ENCODE assay signal across 8 mouse cellular contexts in genomic region chr4:149425801-149426292, GRCm38 (mm10). TPM values are rescaled to one million over a fixed set of nuclear protein-coding genes. Genes with fewer than 3 reads are reported as not detected.
DNase-seq lines count a peak whose midpoint lies in the region; ATAC-seq and TF ChIP-seq lines count a peak whose summit lies in the region.

No protein-coding gene starts in this region.

- H3K36me3 ChIP-seq in spleen, adult 2 months (ENCODE audit: control insufficient read depth, insufficient read depth, low read length) = no peaks in the 10 kb centered on the region; the same call in 1 of the 2 replicates
- H3K36me3 ChIP-seq in intestine, embryonic 15.5 days = no peaks in the 10 kb centered on the region
- no peaks in the 10 kb centered on the region for H3K36me3 ChIP-seq in lung, embryonic 15.5 days

- peak; percentile 59 for DNase-seq in adrenal gland, postnatal 14 days
- DNase-seq in adrenal gland, postnatal 4 days (ENCODE audit: low spot score in 2 of 2) = no peak
- no peak for DNase-seq in spleen, adult 2 months (ENCODE audit: low read depth in 1 of 2, low spot score in 2 of 2)
- DNase-seq in spleen, adult 18-20 months = no peak
- DNase-seq in right cerebral cortex, postnatal 4 days = peak; percentile 42

- TF ChIP-seq CTCF in spleen, adult 2 months (IDR thresholded peaks at IDR 0.05; ENCODE audit: extremely low read depth, insufficient read depth, insufficient read length, insufficient replicate concordance) = no peak

- TF ChIP-seq POLR2A in spleen, adult 2 months (IDR thresholded peaks at IDR 0.05; ENCODE audit: low read depth, low read length) = no peak

- H3K27me3 ChIP-seq in spleen, adult 2 months (ENCODE audit: control insufficient read depth, insufficient read depth, low read length) = no peaks in the 10 kb centered on the region
- no peaks in the 10 kb centered on the region for H3K27me3 ChIP-seq in intestine, embryonic 15.5 days (replicated peaks)
- H3K27me3 ChIP-seq in lung, embryonic 15.5 days = no peaks in the 10 kb centered on the region

- H3K4me3 ChIP-seq in spleen, adult 2 months (ENCODE audit: extremely low read depth, insufficient read depth, insufficient read length) = peak overlapping the region; percentile 100
- peak overlapping the region; percentile 88 for H3K4me3 ChIP-seq in intestine, embryonic 15.5 days (replicated peaks)
- H3K4me3 ChIP-seq in lung, embryonic 15.5 days = peak overlapping the region; percentile 99

- peak overlapping the region; percentile 96 for H3K27ac ChIP-seq in spleen, adult 2 months (ENCODE audit: insufficient read depth, low read length)
- H3K27ac ChIP-seq in intestine, embryonic 15.5 days = peak overlapping the region; percentile 95
- peak overlapping the region; percentile 98 for H3K27ac ChIP-seq in lung, embryonic 15.5 days

- H3K4me2 ChIP-seq in intestine, embryonic 15.5 days (replicated peaks) = peak overlapping the region; percentile 71
- H3K4me2 ChIP-seq in lung, embryonic 15.5 days = peak overlapping the region; percentile 84

- H3K4me1 ChIP-seq in spleen, adult 2 months (ENCODE audit: control insufficient read depth, insufficient read depth, insufficient read length) = peaks cover 3% of the 10 kb centered on the region
- peaks cover 4% of the 10 kb centered on the region; the same call in 1 of the 2 replicates for H3K4me1 ChIP-seq in intestine, embryonic 15.5 days (replicated peaks)
- peaks cover 13% of the 10 kb centered on the region for H3K4me1 ChIP-seq in lung, embryonic 15.5 days

- peak; percentile 63 for ATAC-seq in erythroblast, adult 5-6 weeks (replicated peaks; ENCODE audit: low FRiP score, poor library complexity, severe bottlenecking)
- peak; percentile 79 for ATAC-seq in intestine, embryonic 15.5 days
- no peak; the same call in 1 of the 2 replicates for ATAC-seq in lung, embryonic 15.5 days (ENCODE audit: borderline replicate concordance, extremely low read depth, low FRiP score, low TSS enrichment)

- WGBS in spleen, adult 2 months = under 1% methylated on average over 35 of the region's 35 CpGs
- under 1% methylated on average over 35 of the region's 35 CpGs for WGBS in intestine, embryonic 15.5 days
- WGBS in lung, embryonic 15.5 days = under 1% methylated on average over 35 of the region's 35 CpGs

- H3K9me3 ChIP-seq in intestine, embryonic 15.5 days = no peaks in the 10 kb centered on the region
- no peaks in the 10 kb centered on the region for H3K9me3 ChIP-seq in lung, embryonic 15.5 days

- H3K9ac ChIP-seq in intestine, embryonic 15.5 days = peak overlapping the region; percentile 95
- peak overlapping the region; percentile 92 for H3K9ac ChIP-seq in lung, embryonic 15.5 days

RNA-seq across cellular contexts. Expression of gene Ube4b, which starts 0.7 kb away (rescaled TPM):
- total RNA-seq in adrenal gland, postnatal 14 days (2021) = 63.8 and 78.6 TPM in 2 replicates
- total RNA-seq in adrenal gland, postnatal 4 days (2021) = 10 to 100 TPM; 89.1 to 92.6 TPM
- polyA plus RNA-seq in spleen, adult 2 months (2012; rRNA removed) = 36.6 and 46.2 TPM in 2 replicates
- total RNA-seq in erythroblast, adult 5-6 weeks (2015; ENCODE audit: low replicate concordance) = 29.9 and 37.1 TPM in 2 replicates
- total RNA-seq in erythroblast, adult 5-6 weeks (2017; ENCODE audit: low replicate concordance) = 26.8 and 34.8 TPM in 2 replicates
- 34.3 and 39.0 TPM in 2 replicates for polyA plus RNA-seq in intestine, embryonic 15.5 days (2015; fragmentation: Nextera tagmentation; extraction: Ambion mirVana)
- 34.9 and 38.4 TPM in 2 replicates for polyA plus RNA-seq in lung, embryonic 15.5 days (2015; fragmentation: Nextera tagmentation; extraction: Ambion mirVana)

RNA-seq across cellular contexts. Expression of gene Rbp7, which starts 28.9 kb away (rescaled TPM):
- 103 and 104 TPM in 2 replicates for total RNA-seq in adrenal gland, postnatal 14 days (2021)
- 10 to 100 TPM; 12.6 to 19.8 TPM for total RNA-seq in adrenal gland, postnatal 4 days (2021)
- polyA plus RNA-seq in spleen, adult 2 months (2012; rRNA removed) = not detected in 2 replicates
- not detected in 2 replicates for total RNA-seq in erythroblast, adult 5-6 weeks (2015; ENCODE audit: low replicate concordance)
- total RNA-seq in erythroblast, adult 5-6 weeks (2017; ENCODE audit: low replicate concordance) = not detected in 2 replicates
- 1.6 and 1.8 TPM in 2 replicates for polyA plus RNA-seq in intestine, embryonic 15.5 days (2015; fragmentation: Nextera tagmentation; extraction: Ambion mirVana)
- polyA plus RNA-seq in lung, embryonic 15.5 days (2015; fragmentation: Nextera tagmentation; extraction: Ambion mirVana) = 2.7 and 3.6 TPM in 2 replicates

RNA-seq across cellular contexts. Expression of gene Tmem274, which starts 51.3 kb away (rescaled TPM):
- not detected in 2 replicates for total RNA-seq in adrenal gland, postnatal 14 days (2021)
- not detected for total RNA-seq in adrenal gland, postnatal 4 days (2021)
- polyA plus RNA-seq in spleen, adult 2 months (2012; rRNA removed) = not detected in 2 replicates
- not detected in 2 replicates for total RNA-seq in erythroblast, adult 5-6 weeks (2015; ENCODE audit: low replicate concordance)
- total RNA-seq in erythroblast, adult 5-6 weeks (2017; ENCODE audit: low replicate concordance) = not detected in 2 replicates
- 0.38 TPM in 1 of 2 replicates, not detected in the other for polyA plus RNA-seq in intestine, embryonic 15.5 days (2015; fragmentation: Nextera tagmentation; extraction: Ambion mirVana)
- 0.34 and 0.55 TPM in 2 replicates for polyA plus RNA-seq in lung, embryonic 15.5 days (2015; fragmentation: Nextera tagmentation; extraction: Ambion mirVana)

RNA-seq across cellular contexts. Expression of gene Nmnat1, which starts 59.2 kb away (rescaled TPM):
- total RNA-seq in adrenal gland, postnatal 14 days (2021) = 16.1 and 17.9 TPM in 2 replicates
- 10 to 100 TPM; 10.1 to 12.3 TPM for total RNA-seq in adrenal gland, postnatal 4 days (2021)
- polyA plus RNA-seq in spleen, adult 2 months (2012; rRNA removed) = 3.4 and 4.2 TPM in 2 replicates
- total RNA-seq in erythroblast, adult 5-6 weeks (2015; ENCODE audit: low replicate concordance) = 0.58 and 3.1 TPM in 2 replicates
- 0.84 and 1.2 TPM in 2 replicates for total RNA-seq in erythroblast, adult 5-6 weeks (2017; ENCODE audit: low replicate concordance)
- 13.3 TPM in 2 replicates for polyA plus RNA-seq in intestine, embryonic 15.5 days (2015; fragmentation: Nextera tagmentation; extraction: Ambion mirVana)
- polyA plus RNA-seq in lung, embryonic 15.5 days (2015; fragmentation: Nextera tagmentation; extraction: Ambion mirVana) = 10.9 and 11.2 TPM in 2 replicates

RNA-seq across cellular contexts. Expression of gene Lzic, which starts 59.2 kb away (rescaled TPM):
- total RNA-seq in adrenal gland, postnatal 14 days (2021) = 32.5 and 35.6 TPM in 2 replicates
- total RNA-seq in adrenal gland, postnatal 4 days (2021) = 10 to 100 TPM; 35.3 to 37.4 TPM
- polyA plus RNA-seq in spleen, adult 2 months (2012; rRNA removed) = 8.0 and 8.5 TPM in 2 replicates
- 4.8 and 5.4 TPM in 2 replicates for total RNA-seq in erythroblast, adult 5-6 weeks (2015; ENCODE audit: low replicate concordance)
- total RNA-seq in erythroblast, adult 5-6 weeks (2017; ENCODE audit: low replicate concordance) = 6.1 and 23.2 TPM in 2 replicates
- 36.3 and 39.9 TPM in 2 replicates for polyA plus RNA-seq in intestine, embryonic 15.5 days (2015; fragmentation: Nextera tagmentation; extraction: Ambion mirVana)
- 44.8 and 47.4 TPM in 2 replicates for polyA plus RNA-seq in lung, embryonic 15.5 days (2015; fragmentation: Nextera tagmentation; extraction: Ambion mirVana)

Comparison
In these comparisons a context has a peak if more than half of its experiments do, and no peak if none do; other contexts are left out.
1. DNase-seq: peak in adrenal gland, postnatal 14 days (single experiment) and right cerebral cortex, postnatal 4 days (single experiment); none in adrenal gland, postnatal 4 days (0 of 2), spleen, adult 2 months (0 of 2) and spleen, adult 18-20 months (0 of 2).
2. RNA of gene Rbp7, which starts 28.9 kb away (total RNA-seq): 103 to 104 TPM in adrenal gland, postnatal 14 days and 12.6 to 19.8 TPM in adrenal gland, postnatal 4 days; not detected in erythroblast, adult 5-6 weeks; every median in the first group is over 10 times any median in the second.
3. Peak in every context shown above with its lines, with median percentiles within 50 percentile points of each other: H3K27ac ChIP-seq and H3K4me3 ChIP-seq.